In the genomic region with DNA sequence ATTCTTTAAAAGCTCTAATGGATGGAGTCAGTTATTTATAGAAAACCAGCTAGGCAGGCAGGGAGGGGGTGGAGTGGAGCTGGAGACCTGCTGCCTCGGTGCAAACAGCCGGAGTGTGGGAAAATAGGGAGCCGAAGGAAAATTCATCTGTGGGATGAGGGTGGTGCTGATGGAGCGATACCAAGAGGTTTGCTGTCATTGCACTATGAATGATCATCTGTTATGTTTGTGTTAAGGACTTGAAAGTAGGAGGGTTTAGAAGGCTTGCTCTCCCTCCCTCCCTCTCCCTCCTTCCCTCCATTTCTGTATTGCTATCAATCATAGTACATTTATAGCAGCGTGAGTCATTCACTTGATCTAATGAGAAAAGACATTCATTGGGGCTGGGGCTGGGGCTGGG, we compare ENCODE assay signal across 12 mouse cellular contexts. TPM values are rescaled to one million over a fixed set of nuclear protein-coding genes. Genes with fewer than 3 reads are reported as not detected.
DNase-seq lines count a peak whose midpoint lies in the region; ATAC-seq lines count a peak whose summit lies in the region.
"Had no signal": no experiment of that assay in that cellular context is flagged by ENCODE, and none has a peak within 500 bp of the region (broad histone marks: within the 10 kb centered on the region; RNA-seq: fewer than 3 reads in every experiment).

No protein-coding gene starts in this region.

- no peak overlapping the region for H3K4me2 ChIP-seq in stomach, embryonic 15.5 days
- H3K4me2 ChIP-seq in midbrain, embryonic 16.5 days (ENCODE audit: low read length): no peak overlapping the region
- H3K4me2 ChIP-seq: embryonic facial prominence, embryonic 13.5 days; kidney, embryonic 15.5 days; neural tube, embryonic 12.5 days had no signal

- H3K4me1 ChIP-seq in stomach, embryonic 15.5 days: 0 out of 2 replicates have a peak, but pooled peaks cover 5% of the 10 kb centered on the region
- no peaks in the 10 kb centered on the region for H3K4me1 ChIP-seq in midbrain, embryonic 16.5 days (ENCODE audit: control insufficient read depth, insufficient read depth, low read length)
- H3K4me1 ChIP-seq: neural tube, embryonic 12.5 days had no signal

- H3K36me3 ChIP-seq in stomach, embryonic 15.5 days: no peaks in the 10 kb centered on the region
- no peaks in the 10 kb centered on the region for H3K36me3 ChIP-seq in midbrain, embryonic 16.5 days (ENCODE audit: control insufficient read depth, insufficient read depth, low read length)
- H3K36me3 ChIP-seq: embryonic facial prominence, embryonic 13.5 days; kidney, embryonic 15.5 days; midbrain, embryonic 10.5 days; neural tube, embryonic 12.5 days had no signal

- H3K9ac ChIP-seq in stomach, embryonic 15.5 days: no peak overlapping the region
- no peak overlapping the region for H3K9ac ChIP-seq in midbrain, embryonic 16.5 days (ENCODE audit: low read depth, low read length)
- H3K9ac ChIP-seq: embryonic facial prominence, embryonic 13.5 days; kidney, embryonic 15.5 days; neural tube, embryonic 12.5 days had no signal

- H3K4me3 ChIP-seq in stomach, embryonic 15.5 days (replicated peaks): no peak overlapping the region
- H3K4me3 ChIP-seq in midbrain, embryonic 16.5 days (ENCODE audit: low read depth, low read length): no peak overlapping the region
- H3K4me3 ChIP-seq: embryonic facial prominence, embryonic 13.5 days; kidney, embryonic 15.5 days; midbrain, embryonic 10.5 days; neural tube, embryonic 12.5 days had no signal

- no peaks in the 10 kb centered on the region for H3K27me3 ChIP-seq in stomach, embryonic 15.5 days (replicated peaks)
- H3K27me3 ChIP-seq in midbrain, embryonic 16.5 days (ENCODE audit: control insufficient read depth, insufficient read depth, low read depth, low read length): no peaks in the 10 kb centered on the region
- H3K27me3 ChIP-seq: embryonic facial prominence, embryonic 13.5 days; kidney, embryonic 15.5 days; neural tube, embryonic 12.5 days had no signal

- 10% methylated on average over 5 of the region's 5 CpGs for WGBS in stomach, embryonic 15.5 days
- WGBS in midbrain, embryonic 16.5 days: 75% methylated on average over 5 of the region's 5 CpGs

- intact Hi-C loops in left cerebral cortex, postnatal 4 days (cut with DNase I): no loop called here

- DNase-seq in left cerebral cortex, adult 18-20 months (ENCODE audit: low spot score in 2 of 2): peak; percentile 17 to 42
- no peak for DNase-seq in left cerebral cortex, postnatal 4 days
- DNase-seq in frontal cortex, postnatal 36 days (ENCODE audit: low spot score in 2 of 2): peak; percentile 48 to 60
- peak; percentile 51 to 70 for DNase-seq in layer of hippocampus, adult 8-10 months (ENCODE audit: low spot score in 2 of 2)
- DNase-seq: cerebellum, adult 11 months had no signal

- H3K9me3 ChIP-seq in stomach, embryonic 15.5 days: no peaks in the 10 kb centered on the region
- H3K9me3 ChIP-seq in midbrain, embryonic 16.5 days (replicated peaks; ENCODE audit: control insufficient read depth, low read length, poor library complexity, severe bottlenecking): no peaks in the 10 kb centered on the region
- H3K9me3 ChIP-seq: embryonic facial prominence, embryonic 13.5 days; kidney, embryonic 15.5 days; midbrain, embryonic 10.5 days; neural tube, embryonic 12.5 days had no signal

- no peak overlapping the region for H3K27ac ChIP-seq in stomach, embryonic 15.5 days
- H3K27ac ChIP-seq in midbrain, embryonic 16.5 days (ENCODE audit: low read length): no peak overlapping the region
- H3K27ac ChIP-seq: embryonic facial prominence, embryonic 13.5 days; kidney, embryonic 15.5 days; midbrain, embryonic 10.5 days; neural tube, embryonic 12.5 days had no signal

- peak; percentile 47; the same call in 1 of the 2 replicates for ATAC-seq in stomach, embryonic 15.5 days (ENCODE audit: insufficient read depth, low FRiP score, low read depth)
- ATAC-seq in erythroblast, adult 5-6 weeks (replicated peaks; ENCODE audit: low FRiP score, poor library complexity, severe bottlenecking): no peak
- ATAC-seq in midbrain, embryonic 16.5 days: no peak

RNA-seq across cellular contexts. Expression of a gene that starts 42.1 kb away (rescaled TPM):
- 1 to 10 TPM; 8.6 to 9.0 TPM for total RNA-seq in left cerebral cortex, adult 18-20 months (2021)
- total RNA-seq in left cerebral cortex, postnatal 4 days (2021): 10 to 100 TPM; 44.1 to 49.3 TPM
- total RNA-seq in layer of hippocampus, adult 8-10 months (2022): 10 to 100 TPM; 14.4 to 21.3 (median 17.9) TPM
- polyA plus RNA-seq in stomach, embryonic 15.5 days (2015; fragmentation: Nextera tagmentation; extraction: Ambion mirVana): 3.4 and 5.7 TPM in 2 replicates
- not detected in 2 replicates for total RNA-seq in erythroblast, adult 5-6 weeks (2015; ENCODE audit: low replicate concordance)
- total RNA-seq in erythroblast, adult 5-6 weeks (2017; ENCODE audit: low replicate concordance): 0.56 TPM in 1 of 2 replicates, not detected in the other
- polyA plus RNA-seq in midbrain, embryonic 16.5 days (2015; fragmentation: Nextera tagmentation; extraction: Ambion mirVana): 7.8 and 8.1 TPM in 2 replicates

Comparison
In these comparisons a context has a peak if more than half of its experiments do, and no peak if none do; other contexts are left out.
1. RNA of a gene that starts 42.1 kb away (total RNA-seq): 44.1 to 49.3 TPM in left cerebral cortex, postnatal 4 days, 14.4 to 21.3 TPM in layer of hippocampus, adult 8-10 months and 8.6 to 9.0 TPM in left cerebral cortex, adult 18-20 months; 0.56 TPM in erythroblast, adult 5-6 weeks; every median in the first group is over 4 times any median in the second.